Comparison of ENCODE assay signal across 20 mouse cellular contexts in genomic region chr13:53514574-53514973, GRCm38 (mm10). TPM values are rescaled to one million over a fixed set of nuclear protein-coding genes. Genes with fewer than 3 reads are reported as not detected.
DNase-seq lines count a peak whose midpoint lies in the region; ATAC-seq and TF ChIP-seq lines count a peak whose summit lies in the region.
"Had no signal": no experiment of that assay in that cellular context is flagged by ENCODE, and none has a peak within 500 bp of the region (broad histone marks: within the 10 kb centered on the region; RNA-seq: fewer than 3 reads in every experiment).

No protein-coding gene starts in this region.

- peak; percentile 51; the same call in 1 of the 2 replicates for ATAC-seq in heart, embryonic 12.5 days (ENCODE audit: insufficient number of reproducible peaks, low FRiP score)
- ATAC-seq in forebrain, postnatal 0 days: no peak
- ATAC-seq in midbrain, embryonic 15.5 days (replicated peaks): no peak
- ATAC-seq: midbrain, embryonic 13.5 days had no signal

- H3K27me3 ChIP-seq in heart, embryonic 12.5 days (replicated peaks): no peaks in the 10 kb centered on the region
- H3K27me3 ChIP-seq in heart, embryonic 10.5 days (ENCODE audit: insufficient read depth, poor library complexity, severe bottlenecking): no peaks in the 10 kb centered on the region
- H3K27me3 ChIP-seq in forebrain, postnatal 0 days (ENCODE audit: insufficient read depth, low read length): no peaks in the 10 kb centered on the region
- no peaks in the 10 kb centered on the region for H3K27me3 ChIP-seq in midbrain, embryonic 15.5 days (replicated peaks)
- H3K27me3 ChIP-seq: embryonic facial prominence, embryonic 12.5 days; hindbrain, embryonic 13.5 days; midbrain, embryonic 13.5 days had no signal

- TF ChIP-seq CTCF in forebrain, postnatal 0 days (IDR thresholded peaks at IDR 0.05; ENCODE audit: low read depth): no peak

- no peaks in the 10 kb centered on the region for H3K4me1 ChIP-seq in heart, embryonic 12.5 days (replicated peaks)
- no peaks in the 10 kb centered on the region for H3K4me1 ChIP-seq in heart, embryonic 10.5 days
- no peaks in the 10 kb centered on the region for H3K4me1 ChIP-seq in forebrain, postnatal 0 days (ENCODE audit: insufficient read depth)
- H3K4me1 ChIP-seq in midbrain, embryonic 15.5 days: no peaks in the 10 kb centered on the region
- H3K4me1 ChIP-seq: hindbrain, embryonic 13.5 days; midbrain, embryonic 13.5 days had no signal

- peaks cover 10% of the 10 kb centered on the region for H3K9me3 ChIP-seq in heart, embryonic 12.5 days (replicated peaks)
- peaks cover 5% of the 10 kb centered on the region; the same call in 1 of the 2 replicates for H3K9me3 ChIP-seq in heart, embryonic 10.5 days
- H3K9me3 ChIP-seq in forebrain, postnatal 0 days (ENCODE audit: low read length): peaks cover 8% of the 10 kb centered on the region; the same call in 1 of the 2 replicates
- 0 out of 2 replicates have a peak, but pooled peaks cover 7% of the 10 kb centered on the region for H3K9me3 ChIP-seq in midbrain, embryonic 15.5 days
- H3K9me3 ChIP-seq: embryonic facial prominence, embryonic 12.5 days; midbrain, embryonic 13.5 days had no signal

- H3K4me3 ChIP-seq in heart, embryonic 12.5 days: no peak overlapping the region
- no peak overlapping the region for H3K4me3 ChIP-seq in heart, embryonic 10.5 days
- no peak overlapping the region for H3K4me3 ChIP-seq in forebrain, postnatal 0 days (ENCODE audit: low read depth, low read length)
- H3K4me3 ChIP-seq in midbrain, embryonic 15.5 days: no peak overlapping the region
- H3K4me3 ChIP-seq: embryonic facial prominence, embryonic 12.5 days; hindbrain, embryonic 13.5 days; left cerebral cortex, adult 2 months; midbrain, embryonic 13.5 days had no signal

- DNase-seq in heart, embryonic 10.5 days (ENCODE audit: low spot score): no peak
- peak; percentile 6 for DNase-seq in A20 (ENCODE audit: low read depth, low spot score)
- DNase-seq in NIH3T3 (ENCODE audit: low read depth): peak; percentile 87
- DNase-seq in c-Kit-positive CD71-positive TER-119-positive erythroid progenitor cells, embryonic 14.5 days (ENCODE audit: low spot score): peak; percentile 20
- no peak for DNase-seq in kidney, postnatal 14 days
- DNase-seq in forebrain, postnatal 0 days: no peak
- DNase-seq: cerebellum, adult 18-20 months; heart, adult 18-20 months; lung, adult 18-20 months; lung, postnatal 4 days; retina, postnatal 1 day; right cerebral cortex, postnatal 4 days; thymus, postnatal 25 days had no signal

- peaks cover 4% of the 10 kb centered on the region; the same call in 1 of the 2 replicates for H3K36me3 ChIP-seq in heart, embryonic 12.5 days
- 0 out of 2 replicates have a peak, but pooled peaks cover 3% of the 10 kb centered on the region for H3K36me3 ChIP-seq in heart, embryonic 10.5 days
- no peaks in the 10 kb centered on the region for H3K36me3 ChIP-seq in forebrain, postnatal 0 days (ENCODE audit: insufficient read depth)
- H3K36me3 ChIP-seq in midbrain, embryonic 15.5 days (replicated peaks): no peaks in the 10 kb centered on the region
- H3K36me3 ChIP-seq: embryonic facial prominence, embryonic 12.5 days; hindbrain, embryonic 13.5 days; midbrain, embryonic 13.5 days had no signal

- H3K27ac ChIP-seq in heart, embryonic 12.5 days (ENCODE audit: poor library complexity, severe bottlenecking): no peak overlapping the region
- H3K27ac ChIP-seq in heart, embryonic 10.5 days: no peak overlapping the region
- no peak overlapping the region for H3K27ac ChIP-seq in forebrain, postnatal 0 days (ENCODE audit: low read depth, low read length)
- no peak overlapping the region for H3K27ac ChIP-seq in midbrain, embryonic 15.5 days
- H3K27ac ChIP-seq: embryonic facial prominence, embryonic 12.5 days; hindbrain, embryonic 13.5 days; left cerebral cortex, adult 2 months; midbrain, embryonic 13.5 days had no signal

- H3K9ac ChIP-seq in heart, embryonic 12.5 days: no peak overlapping the region
- no peak overlapping the region for H3K9ac ChIP-seq in forebrain, postnatal 0 days
- H3K9ac ChIP-seq in midbrain, embryonic 15.5 days: no peak overlapping the region
- H3K9ac ChIP-seq: embryonic facial prominence, embryonic 12.5 days; hindbrain, embryonic 13.5 days; midbrain, embryonic 13.5 days had no signal

- no peak overlapping the region for H3K4me2 ChIP-seq in heart, embryonic 12.5 days
- no peak overlapping the region for H3K4me2 ChIP-seq in forebrain, postnatal 0 days (ENCODE audit: low read depth)
- no peak overlapping the region for H3K4me2 ChIP-seq in midbrain, embryonic 15.5 days
- H3K4me2 ChIP-seq: embryonic facial prominence, embryonic 12.5 days; hindbrain, embryonic 13.5 days; midbrain, embryonic 13.5 days had no signal

RNA-seq across cellular contexts. Expression of gene Msx2, which starts 41.7 kb away (rescaled TPM):
- polyA plus RNA-seq in heart, embryonic 12.5 days (2016; fragmentation: Nextera tagmentation; extraction: Ambion mirVana): 8.7 and 9.0 TPM in 2 replicates
- 15.3 and 27.4 TPM in 2 replicates for polyA plus RNA-seq in heart, embryonic 10.5 days (2016; fragmentation: Nextera tagmentation; extraction: Ambion mirVana)
- total RNA-seq in forebrain, postnatal 0 days (2014; rRNA removed): 0.31 and 0.71 TPM in 2 replicates
- 0.54 and 0.71 TPM in 2 replicates for polyA plus RNA-seq in forebrain, postnatal 0 days (2015; fragmentation: Nextera tagmentation; extraction: Ambion mirVana)
- 0.60 and 0.83 TPM in 2 replicates for polyA plus RNA-seq in midbrain, embryonic 15.5 days (2015; fragmentation: Nextera tagmentation; extraction: Ambion mirVana)
- total RNA-seq: gastrocnemius, adult 8-10 months had no signal

Comparison
In these comparisons a context has a peak if more than half of its experiments do, and no peak if none do; other contexts are left out.
1. DNase-seq: peak in A20 (single experiment), NIH3T3 (single experiment) and c-Kit-positive CD71-positive TER-119-positive erythroid progenitor cells, embryonic 14.5 days (single experiment); none in heart, embryonic 10.5 days (single experiment), kidney, postnatal 14 days (single experiment) and forebrain, postnatal 0 days (single experiment).